Mouse (Mus musculus): ENCODE results near the gene Fads3. TPM values are rescaled to one million over a fixed set of nuclear protein-coding genes. Genes with fewer than 3 reads are reported as not detected.

The Fads3 gene
- polyA plus RNA-seq, 1 experiment from 2014 or later, result 6.2 TPM

DNA sequence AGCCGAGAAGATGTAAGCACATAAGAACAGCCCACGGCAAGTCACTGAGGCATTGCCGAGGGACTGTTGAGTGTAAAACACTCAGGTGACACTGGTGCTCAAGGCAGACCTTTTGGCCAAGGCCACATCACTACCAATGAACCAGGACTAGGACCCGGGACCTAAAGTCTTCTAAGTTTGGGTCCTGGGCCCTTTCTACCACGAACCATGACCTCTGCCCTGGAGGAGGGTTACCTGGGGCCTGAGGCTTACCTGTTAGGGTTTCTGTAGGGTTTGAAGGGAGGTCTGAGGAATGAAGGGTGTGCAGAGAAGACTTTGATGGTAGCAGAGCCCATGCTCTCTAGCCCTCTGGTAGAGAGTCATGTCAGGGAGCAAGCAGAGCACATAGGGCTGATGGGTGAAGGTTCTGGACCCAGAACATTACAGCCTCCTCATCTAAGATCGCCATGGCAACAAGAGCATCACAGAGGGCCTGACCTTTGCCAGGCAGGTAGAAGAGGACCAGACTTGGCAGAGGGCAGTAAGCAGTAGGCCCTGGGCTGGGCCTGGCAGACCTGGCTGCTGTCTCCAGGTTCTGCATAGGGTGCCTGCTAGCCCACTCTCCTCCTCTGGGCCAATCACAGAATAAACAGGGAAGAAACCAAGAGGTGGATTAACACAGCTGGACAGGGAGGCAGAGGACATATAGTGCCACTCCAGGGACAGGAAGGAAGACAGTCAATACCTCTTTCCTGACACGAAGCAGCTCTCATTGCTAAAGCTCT lies 40.0 kb upstream of the Fads3 start, which contains the start of the genes Best1 and Rab3il1:
Gene Best1 (minus strand): TSS at position 428 of the 764 bp plus-strand sequence.
Gene Rab3il1 (plus strand): TSS at position 464 of the 764 bp plus-strand sequence.
- WGBS, result 79% methylated on average over 7 of the region's 7 CpGs
- Histone ChIP-seq H3K27ac (ENCODE audit: low read depth, low read length) (no peak within 1 kb of the TSS), H3K36me3 (ENCODE audit: control insufficient read depth, insufficient read depth, low read length) (no peaks in the 10 kb centered on the region), H3K4me1 (ENCODE audit: control insufficient read depth, insufficient read depth, low read length) (no peaks in the 10 kb centered on the region), H3K4me3 (ENCODE audit: low read depth, low read length) (no peak within 1 kb of the TSS), H3K27me3 (ENCODE audit: control insufficient read depth, insufficient read depth, low read length) (no peaks in the 10 kb centered on the region), H3K9ac (ENCODE audit: low read length) (no peak within 1 kb of the TSS), H3K9me3 (ENCODE audit: control insufficient read depth, low read length) (no peaks in the 10 kb centered on the region), H3K4me2 (ENCODE audit: low read depth) (no peak within 1 kb of the TSS)
- no peak for ATAC-seq (ENCODE audit: insufficient read depth, low FRiP score, low TSS enrichment)
- DNase-seq (ENCODE audit: low spot score), result no peak

DNA sequence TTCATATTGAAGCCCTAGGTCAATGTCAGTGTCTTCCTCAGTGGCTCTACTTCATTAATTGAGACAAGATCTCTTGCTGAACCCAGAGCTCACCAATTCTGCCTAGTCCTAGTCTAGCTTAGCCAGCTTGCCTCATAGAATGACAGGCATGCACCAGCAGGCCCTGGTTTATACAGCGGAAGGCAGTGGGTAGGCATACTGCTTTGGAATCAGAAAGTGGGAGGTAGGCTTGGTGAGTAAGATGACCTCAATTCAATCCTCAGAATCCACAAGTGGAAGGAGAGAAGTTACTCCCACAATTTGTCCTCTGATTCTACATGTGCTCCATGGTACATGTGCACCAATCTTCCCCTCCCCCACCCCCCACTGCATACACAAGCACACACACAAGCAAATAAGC lies 37.7 kb upstream of the Fads3 start:
- H3K27me3 ChIP-seq (ENCODE audit: control insufficient read depth, insufficient read depth, low read length), result no peaks in the 10 kb centered on the region
- 90% methylated on average over 1 of the region's 1 CpGs for WGBS
- no peak overlapping the region for H3K9ac ChIP-seq (ENCODE audit: low read length)
- no peaks in the 10 kb centered on the region for H3K36me3 ChIP-seq (ENCODE audit: control insufficient read depth, insufficient read depth, low read length)
- no peaks in the 10 kb centered on the region for H3K4me1 ChIP-seq (ENCODE audit: control insufficient read depth, insufficient read depth, low read length)
- DNase-seq (ENCODE audit: low spot score) (no peak), ATAC-seq (ENCODE audit: insufficient read depth, low FRiP score, low TSS enrichment) (no peak)
- H3K4me3 ChIP-seq (ENCODE audit: low read depth, low read length), result no peak overlapping the region
- no peak overlapping the region for H3K27ac ChIP-seq (ENCODE audit: low read depth, low read length)
- no peaks in the 10 kb centered on the region for H3K9me3 ChIP-seq (ENCODE audit: control insufficient read depth, low read length)
- H3K4me2 ChIP-seq (ENCODE audit: low read depth), result no peak overlapping the region

DNA sequence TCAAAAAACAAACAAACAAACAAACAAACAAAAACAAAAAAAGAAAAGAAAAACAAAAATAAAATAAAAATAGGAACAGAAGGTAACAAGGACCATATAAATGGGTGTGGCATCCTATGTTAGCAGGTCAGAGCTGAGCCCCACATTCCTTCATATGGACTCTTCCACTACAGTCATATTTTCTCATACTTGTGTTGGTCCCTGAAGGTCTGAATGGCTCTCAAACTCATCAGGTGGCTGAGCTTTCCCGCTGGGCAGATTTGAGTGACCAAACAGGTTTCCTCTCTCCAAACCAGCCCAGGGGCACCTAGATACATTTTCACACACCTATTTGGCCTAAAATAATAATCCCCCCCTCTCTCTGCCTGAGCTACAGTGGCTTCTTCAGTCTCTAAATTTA lies 30.0 kb upstream of the Fads3 start:
- Histone ChIP-seq H3K27ac (ENCODE audit: low read depth, low read length) (no peak overlapping the region), H3K36me3 (ENCODE audit: control insufficient read depth, insufficient read depth, low read length) (no peaks in the 10 kb centered on the region), H3K4me1 (ENCODE audit: control insufficient read depth, insufficient read depth, low read length) (no peaks in the 10 kb centered on the region), H3K27me3 (ENCODE audit: control insufficient read depth, insufficient read depth, low read length) (no peaks in the 10 kb centered on the region), H3K9me3 (ENCODE audit: control insufficient read depth, low read length) (no peaks in the 10 kb centered on the region), H3K4me2 (ENCODE audit: low read depth) (no peak overlapping the region), H3K9ac (ENCODE audit: low read length) (no peak overlapping the region), H3K4me3 (ENCODE audit: low read depth, low read length) (no peak overlapping the region)
- no peak for DNase-seq (ENCODE audit: low spot score)
- WGBS, result 72% methylated on average over 1 of the region's 1 CpGs
- no peak for ATAC-seq (ENCODE audit: insufficient read depth, low FRiP score, low TSS enrichment)

DNA sequence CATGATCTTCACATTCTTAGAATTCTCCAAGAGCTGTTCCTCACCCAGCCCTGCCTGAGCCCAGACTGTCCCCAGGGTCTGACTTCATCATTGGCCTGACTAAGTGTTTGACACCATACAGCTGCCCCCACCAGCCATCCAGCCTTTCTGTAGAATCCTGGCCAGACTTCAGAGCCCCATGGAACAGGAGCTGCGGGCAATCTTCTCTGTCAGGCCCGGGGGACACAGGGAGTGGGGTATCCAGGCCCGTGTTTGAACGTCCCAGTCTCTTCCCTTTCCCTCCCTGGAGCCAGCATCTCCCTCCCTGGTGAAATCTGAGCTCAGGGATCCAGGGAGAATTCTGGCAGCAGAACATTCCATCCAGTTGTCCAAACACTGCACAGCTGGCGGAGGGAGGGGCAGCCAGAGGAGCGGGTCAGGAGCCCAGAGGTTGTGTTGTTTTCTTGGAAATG lies 28.5 kb upstream of the Fads3 start:
- H3K9ac ChIP-seq (ENCODE audit: low read length), result no peak overlapping the region; the same call in 1 of the 2 replicates
- H3K9me3 ChIP-seq (ENCODE audit: control insufficient read depth, low read length), result no peaks in the 10 kb centered on the region
- DNase-seq (ENCODE audit: low spot score) (peak; percentile 64), ATAC-seq (ENCODE audit: insufficient read depth, low FRiP score, low TSS enrichment) (no peak)
- H3K4me2 ChIP-seq (ENCODE audit: low read depth), result no peak overlapping the region
- H3K36me3 ChIP-seq (ENCODE audit: control insufficient read depth, insufficient read depth, low read length), result no peaks in the 10 kb centered on the region
- H3K4me3 ChIP-seq (ENCODE audit: low read depth, low read length), result no peak overlapping the region
- 0 out of 2 replicates have a peak, but pooled peaks cover 3% of the 10 kb centered on the region for H3K4me1 ChIP-seq (ENCODE audit: control insufficient read depth, insufficient read depth, low read length)
- 39% methylated on average over 6 of the region's 6 CpGs for WGBS
- H3K27ac ChIP-seq (ENCODE audit: low read depth, low read length), result peak overlapping the region; percentile 77
- H3K27me3 ChIP-seq (ENCODE audit: control insufficient read depth, insufficient read depth, low read length), result no peaks in the 10 kb centered on the region

DNA sequence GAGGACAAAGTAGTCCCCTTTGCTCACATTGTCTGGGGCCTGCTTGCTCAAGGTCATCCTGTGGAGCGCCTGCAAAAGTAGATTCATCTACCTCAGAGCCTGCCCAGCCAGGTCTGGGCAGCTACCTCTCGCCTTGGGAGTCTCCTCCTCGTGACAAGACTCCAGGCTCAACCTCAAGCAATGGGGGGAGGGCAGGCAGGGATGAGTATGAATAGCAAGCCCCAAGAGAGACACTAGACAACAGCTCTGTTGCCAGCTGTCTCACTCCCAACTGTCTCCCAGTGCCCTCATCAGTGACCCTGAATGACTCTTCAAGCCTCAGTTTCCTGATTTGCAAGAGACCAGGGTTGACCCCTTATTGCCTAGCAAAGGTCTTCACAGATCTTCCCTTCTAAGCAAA lies 28.0 kb upstream of the Fads3 start:
- Histone ChIP-seq H3K4me1 (ENCODE audit: control insufficient read depth, insufficient read depth, low read length) (0 out of 2 replicates have a peak, but pooled peaks cover 3% of the 10 kb centered on the region), H3K4me2 (ENCODE audit: low read depth) (no peak overlapping the region), H3K9me3 (ENCODE audit: control insufficient read depth, low read length) (no peaks in the 10 kb centered on the region), H3K27ac (ENCODE audit: low read depth, low read length) (peak overlapping the region; percentile 77), H3K4me3 (ENCODE audit: low read depth, low read length) (no peak overlapping the region), H3K36me3 (ENCODE audit: control insufficient read depth, insufficient read depth, low read length) (no peaks in the 10 kb centered on the region), H3K9ac (ENCODE audit: low read length) (no peak overlapping the region), H3K27me3 (ENCODE audit: control insufficient read depth, insufficient read depth, low read length) (no peaks in the 10 kb centered on the region)
- no peak for ATAC-seq (ENCODE audit: insufficient read depth, low FRiP score, low TSS enrichment)
- 58% methylated on average over 3 of the region's 3 CpGs for WGBS
- no peak for DNase-seq (ENCODE audit: low spot score)

DNA sequence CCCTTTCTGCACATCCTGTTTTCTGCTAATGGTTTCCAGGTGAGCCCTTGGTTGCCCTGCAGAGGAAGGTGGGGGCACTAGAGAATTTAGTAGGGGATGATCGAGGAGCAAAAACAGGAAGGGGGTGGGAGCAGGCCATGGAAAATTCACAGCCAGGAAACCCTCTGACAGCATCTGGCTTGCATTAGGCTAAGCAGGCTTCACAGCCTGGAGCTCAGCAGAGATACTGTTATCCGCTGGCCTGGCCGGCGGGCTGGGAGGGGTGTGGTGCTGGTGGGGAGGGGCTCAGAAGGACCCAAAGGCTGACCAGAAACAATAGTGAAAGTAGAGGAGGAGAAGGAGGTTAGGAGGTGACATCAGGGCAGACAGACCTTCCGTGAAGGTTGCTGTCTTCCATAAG lies 27.5 kb upstream of the Fads3 start:
- Histone ChIP-seq H3K27ac (ENCODE audit: low read depth, low read length) (peak overlapping the region; percentile 77; the same call in 1 of the 2 replicates), H3K4me1 (ENCODE audit: control insufficient read depth, insufficient read depth, low read length) (peaks cover 6% of the 10 kb centered on the region; the same call in 1 of the 2 replicates), H3K27me3 (ENCODE audit: control insufficient read depth, insufficient read depth, low read length) (no peaks in the 10 kb centered on the region), H3K9me3 (ENCODE audit: control insufficient read depth, low read length) (no peaks in the 10 kb centered on the region), H3K36me3 (ENCODE audit: control insufficient read depth, insufficient read depth, low read length) (no peaks in the 10 kb centered on the region), H3K9ac (ENCODE audit: low read length) (no peak overlapping the region), H3K4me3 (ENCODE audit: low read depth, low read length) (no peak overlapping the region), H3K4me2 (ENCODE audit: low read depth) (no peak overlapping the region)
- peak; percentile 66 for DNase-seq (ENCODE audit: low spot score)
- no peak for ATAC-seq (ENCODE audit: insufficient read depth, low FRiP score, low TSS enrichment)
- 49% methylated on average over 5 of the region's 5 CpGs for WGBS

DNA sequence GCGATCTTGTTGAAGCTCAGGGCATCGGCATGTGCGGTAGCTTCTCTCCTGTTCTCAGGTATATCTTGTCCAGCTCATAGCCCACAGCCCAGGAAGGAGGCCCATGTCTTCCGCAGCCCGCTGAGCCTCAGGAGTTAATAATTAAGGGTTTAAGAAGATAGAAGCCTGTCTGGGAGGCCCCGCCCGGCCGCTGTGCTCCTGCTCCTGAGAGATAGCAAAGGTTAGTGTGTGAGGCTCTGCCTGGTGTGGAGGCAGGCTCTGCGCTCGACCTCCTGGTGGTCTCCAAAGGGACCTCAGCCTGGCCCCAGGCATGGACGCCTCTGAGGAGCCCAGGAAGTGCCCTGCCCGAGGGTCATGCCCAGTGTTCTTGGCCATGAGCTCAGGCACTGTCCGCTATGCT lies 26.5 kb upstream of the Fads3 start:
- no peak overlapping the region for H3K27ac ChIP-seq (ENCODE audit: low read depth, low read length)
- H3K27me3 ChIP-seq (ENCODE audit: control insufficient read depth, insufficient read depth, low read length), result no peaks in the 10 kb centered on the region
- H3K4me1 ChIP-seq (ENCODE audit: control insufficient read depth, insufficient read depth, low read length), result peaks cover 6% of the 10 kb centered on the region; the same call in 1 of the 2 replicates
- ATAC-seq (ENCODE audit: insufficient read depth, low FRiP score, low TSS enrichment) (no peak), DNase-seq (ENCODE audit: low spot score) (no peak)
- no peaks in the 10 kb centered on the region for H3K9me3 ChIP-seq (ENCODE audit: control insufficient read depth, low read length)
- H3K36me3 ChIP-seq (ENCODE audit: control insufficient read depth, insufficient read depth, low read length), result no peaks in the 10 kb centered on the region
- H3K9ac ChIP-seq (ENCODE audit: low read length), result no peak overlapping the region
- 85% methylated on average over 13 of the region's 13 CpGs for WGBS
- no peak overlapping the region for H3K4me3 ChIP-seq (ENCODE audit: low read depth, low read length)
- no peak overlapping the region for H3K4me2 ChIP-seq (ENCODE audit: low read depth)

DNA sequence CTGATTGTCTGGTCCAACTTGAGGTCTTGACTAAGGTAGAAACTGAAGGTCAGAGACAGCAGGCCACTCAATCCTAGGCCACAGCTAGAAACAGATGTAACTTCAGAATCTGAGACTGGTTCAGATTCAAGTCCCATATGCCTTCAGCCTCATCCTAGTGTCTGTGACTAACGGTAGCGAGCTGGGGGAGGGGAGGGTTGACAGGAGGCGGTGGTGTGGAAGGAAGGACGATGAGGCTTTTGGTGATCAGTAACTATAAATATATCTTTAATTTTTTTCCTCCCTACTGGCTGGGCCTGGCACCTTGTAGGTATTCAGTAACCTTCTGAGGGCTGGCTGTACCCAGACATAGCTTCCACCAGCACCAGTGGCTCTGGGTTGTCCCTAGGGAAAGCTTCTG lies 25.9 kb upstream of the Fads3 start:
- WGBS, result 68% methylated on average over 4 of the region's 4 CpGs
- no peak overlapping the region for H3K4me2 ChIP-seq (ENCODE audit: low read depth)
- H3K27me3 ChIP-seq (ENCODE audit: control insufficient read depth, insufficient read depth, low read length), result no peaks in the 10 kb centered on the region
- ATAC-seq (ENCODE audit: insufficient read depth, low FRiP score, low TSS enrichment), result no peak
- H3K27ac ChIP-seq (ENCODE audit: low read depth, low read length), result no peak overlapping the region
- no peak overlapping the region for H3K4me3 ChIP-seq (ENCODE audit: low read depth, low read length)
- no peaks in the 10 kb centered on the region for H3K36me3 ChIP-seq (ENCODE audit: control insufficient read depth, insufficient read depth, low read length)
- DNase-seq (ENCODE audit: low spot score), result no peak
- H3K9ac ChIP-seq (ENCODE audit: low read length), result no peak overlapping the region
- no peaks in the 10 kb centered on the region for H3K9me3 ChIP-seq (ENCODE audit: control insufficient read depth, low read length)
- peaks cover 6% of the 10 kb centered on the region; the same call in 1 of the 2 replicates for H3K4me1 ChIP-seq (ENCODE audit: control insufficient read depth, insufficient read depth, low read length)

DNA sequence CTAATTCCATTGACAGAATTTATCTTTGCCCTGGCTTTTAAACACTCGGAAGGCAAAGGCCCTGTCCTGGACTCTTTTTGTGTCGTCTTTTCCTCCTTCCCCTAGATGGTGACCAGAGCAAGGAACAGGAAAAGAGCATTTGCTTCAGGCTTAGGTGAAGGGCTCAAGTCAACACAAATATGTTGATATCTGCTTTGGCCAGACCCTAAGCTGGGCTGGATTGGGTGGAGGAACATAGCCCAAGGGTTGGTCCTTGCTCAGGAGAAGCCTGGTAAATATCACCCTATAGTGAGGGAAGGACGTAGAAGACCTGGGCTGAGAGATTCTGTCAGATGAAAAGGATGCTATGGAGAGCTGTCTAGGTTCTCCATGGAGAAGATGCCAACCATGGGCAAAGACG lies 25.2 kb upstream of the Fads3 start:
- no peaks in the 10 kb centered on the region for H3K36me3 ChIP-seq (ENCODE audit: control insufficient read depth, insufficient read depth, low read length)
- no peak overlapping the region for H3K27ac ChIP-seq (ENCODE audit: low read depth, low read length)
- peaks cover 6% of the 10 kb centered on the region; the same call in 1 of the 2 replicates for H3K4me1 ChIP-seq (ENCODE audit: control insufficient read depth, insufficient read depth, low read length)
- no peaks in the 10 kb centered on the region for H3K9me3 ChIP-seq (ENCODE audit: control insufficient read depth, low read length)
- WGBS, result 92% methylated on average over 4 of the region's 4 CpGs
- no peaks in the 10 kb centered on the region for H3K27me3 ChIP-seq (ENCODE audit: control insufficient read depth, insufficient read depth, low read length)
- no peak overlapping the region for H3K9ac ChIP-seq (ENCODE audit: low read length)
- no peak overlapping the region for H3K4me2 ChIP-seq (ENCODE audit: low read depth)
- no peak overlapping the region for H3K4me3 ChIP-seq (ENCODE audit: low read depth, low read length)
- no peak for DNase-seq (ENCODE audit: low spot score)
- no peak for ATAC-seq (ENCODE audit: insufficient read depth, low FRiP score, low TSS enrichment)
